Mouse (Mus musculus) midbrain, embryonic 16.5 days (tissue): ENCODE measurements at regions not wholly inside any gene's neighbourhood (a gene's known extent, or its start where the extent isn't known, plus 50 kb on each side); places are given as distances from the start of the nearest gene placed in this dataset.
"Not testable (repeated sequence)": the region's sequence is repeated elsewhere in the genome, so short reads cannot be mapped to it uniquely, and the experiment has no call there.

Source experiments
- ATAC-seq: fragments of 200-750 bp; cut with Nextera tagmentation; 2 replicates; pipeline ENCODE4 v1.8.0; 2017; ENCODE audit warnings: moderate TSS enrichment
- H3K27ac ChIP-seq: fragments of 300-500 bp; sonication (generic); 2 replicates; pipeline ENCODE4 v1.5.1; 2014; ENCODE audit warnings: mild to moderate bottlenecking, low read length, mixed read lengths
- H3K27me3 ChIP-seq: fragments of 300-500 bp; sonication (generic); 2 replicates; pipeline ENCODE4 v1.6.1; 2014; ENCODE audit warnings: low read depth, low read length, mixed read lengths; ENCODE audit not compliant: control insufficient read depth, insufficient read depth
- H3K36me3 ChIP-seq: fragments of 300-500 bp; sonication (generic); 2 replicates; pipeline ENCODE4 v1.6.1; 2014; ENCODE audit warnings: mild to moderate bottlenecking, low read length, moderate library complexity, mixed read lengths; ENCODE audit not compliant: control insufficient read depth, insufficient read depth
- H3K4me1 ChIP-seq: fragments of 300-500 bp; sonication (generic); 2 replicates; pipeline ENCODE4 v1.6.1; 2014; ENCODE audit warnings: mild to moderate bottlenecking, low read length, mixed read lengths; ENCODE audit not compliant: control insufficient read depth, insufficient read depth
- H3K4me2 ChIP-seq: fragments of 300-500 bp; sonication (generic); 2 replicates; pipeline ENCODE4 v1.6.1; 2014; ENCODE audit warnings: mild to moderate bottlenecking, low read length, mixed read lengths
- H3K4me3 ChIP-seq: fragments of 300-500 bp; sonication (generic); 2 replicates; pipeline ENCODE4 v1.5.1; 2014; ENCODE audit warnings: low read depth, mild to moderate bottlenecking, low read length, moderate library complexity, mixed read lengths
- H3K9ac ChIP-seq: fragments of 300-500 bp; sonication (generic); 2 replicates; pipeline ENCODE4 v1.6.1; 2014; ENCODE audit warnings: low read depth, low read length, mixed read lengths
- H3K9me3 ChIP-seq: fragments of 300-500 bp; sonication (generic); replicated peaks from 2 replicates; pipeline ENCODE4 v1.6.1; 2014; ENCODE audit warnings: mild to moderate bottlenecking, low read length, mixed read lengths; ENCODE audit not compliant: control insufficient read depth, poor library complexity, severe bottlenecking
- WGBS: fragments of 180-500 bp; shearing (Covaris S2); extraction: QIAGEN DNeasy Blood & Tissue Kit; methylation state at CpG from one replicate; pipeline ENCODE4 v1.1.7; 2014; 5-methylcytosine and 5-hydroxymethylcytosine counted together

GRCm38 (mm10) chr12:69509180-69509579 lies 73.6 kb downstream of the Vcpkmt start:
- not testable (repeated sequence) for H3K4me3 ChIP-seq, ATAC-seq, H3K9ac ChIP-seq, H3K4me1 ChIP-seq, H3K9me3 ChIP-seq, H3K27ac ChIP-seq, H3K36me3 ChIP-seq, H3K4me2 ChIP-seq, H3K27me3 ChIP-seq
- 82% methylated on average over 1 of the region's 1 CpGs for WGBS

GRCm38 (mm10) chr12:69507906-69508305 lies 74.9 kb downstream of the Vcpkmt start:
- H3K4me2 ChIP-seq: no peak overlapping the region
- H3K4me1 ChIP-seq: no peaks in the 10 kb centered on the region
- no peak overlapping the region for H3K4me3 ChIP-seq
- H3K27ac ChIP-seq: no peak overlapping the region
- no peaks in the 10 kb centered on the region for H3K36me3 ChIP-seq
- 91% methylated on average over 6 of the region's 6 CpGs for WGBS
- no peaks in the 10 kb centered on the region for H3K9me3 ChIP-seq
- no peak overlapping the region for H3K9ac ChIP-seq
- no peaks in the 10 kb centered on the region for H3K27me3 ChIP-seq
- ATAC-seq: no peak

DNA sequence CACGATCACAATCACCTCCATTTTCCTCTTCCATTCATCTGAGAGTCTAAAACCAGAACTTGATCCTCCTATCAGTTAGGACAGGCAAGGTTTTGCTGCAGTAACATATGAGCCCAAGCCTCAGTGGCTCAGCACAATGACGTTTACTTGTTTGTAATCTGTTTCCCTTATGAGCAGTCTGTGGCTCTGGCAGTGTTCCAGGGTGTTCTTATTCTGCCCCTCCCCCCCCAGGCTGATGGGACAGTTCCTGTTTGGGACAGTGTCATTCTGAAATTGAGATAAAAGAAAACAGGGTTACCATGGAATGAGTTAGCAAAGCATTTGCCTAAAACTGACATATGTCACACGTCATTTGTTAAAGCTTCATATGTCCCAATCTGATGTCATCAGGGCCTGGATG lies 75.5 kb downstream of the Vcpkmt start:
- Histone ChIP-seq H3K4me1 (peaks cover 2% of the 10 kb centered on the region; the same call in 1 of the 2 replicates), H3K9me3 (no peaks in the 10 kb centered on the region), H3K9ac (no peak overlapping the region), H3K4me3 (no peak overlapping the region), H3K27ac (no peak overlapping the region), H3K4me2 (no peak overlapping the region), H3K27me3 (no peaks in the 10 kb centered on the region), H3K36me3 (no peaks in the 10 kb centered on the region)
- ATAC-seq: no peak
- WGBS: 74% methylated on average over 3 of the region's 3 CpGs

GRCm38 (mm10) chr12:69502706-69503070 lies 80.1 kb downstream of the Vcpkmt start:
- H3K4me2 ChIP-seq: no peak overlapping the region
- ATAC-seq: peak; percentile 7; the same call in 1 of the 2 replicates
- H3K36me3 ChIP-seq: no peaks in the 10 kb centered on the region
- H3K27ac ChIP-seq: peak overlapping the region; percentile 75
- no peak overlapping the region; the same call in 1 of the 2 replicates for H3K9ac ChIP-seq
- no peaks in the 10 kb centered on the region for H3K27me3 ChIP-seq
- H3K4me3 ChIP-seq: no peak overlapping the region
- WGBS: 80% methylated on average over 6 of the region's 6 CpGs
- peaks cover 12% of the 10 kb centered on the region for H3K4me1 ChIP-seq
- no peaks in the 10 kb centered on the region for H3K9me3 ChIP-seq

DNA sequence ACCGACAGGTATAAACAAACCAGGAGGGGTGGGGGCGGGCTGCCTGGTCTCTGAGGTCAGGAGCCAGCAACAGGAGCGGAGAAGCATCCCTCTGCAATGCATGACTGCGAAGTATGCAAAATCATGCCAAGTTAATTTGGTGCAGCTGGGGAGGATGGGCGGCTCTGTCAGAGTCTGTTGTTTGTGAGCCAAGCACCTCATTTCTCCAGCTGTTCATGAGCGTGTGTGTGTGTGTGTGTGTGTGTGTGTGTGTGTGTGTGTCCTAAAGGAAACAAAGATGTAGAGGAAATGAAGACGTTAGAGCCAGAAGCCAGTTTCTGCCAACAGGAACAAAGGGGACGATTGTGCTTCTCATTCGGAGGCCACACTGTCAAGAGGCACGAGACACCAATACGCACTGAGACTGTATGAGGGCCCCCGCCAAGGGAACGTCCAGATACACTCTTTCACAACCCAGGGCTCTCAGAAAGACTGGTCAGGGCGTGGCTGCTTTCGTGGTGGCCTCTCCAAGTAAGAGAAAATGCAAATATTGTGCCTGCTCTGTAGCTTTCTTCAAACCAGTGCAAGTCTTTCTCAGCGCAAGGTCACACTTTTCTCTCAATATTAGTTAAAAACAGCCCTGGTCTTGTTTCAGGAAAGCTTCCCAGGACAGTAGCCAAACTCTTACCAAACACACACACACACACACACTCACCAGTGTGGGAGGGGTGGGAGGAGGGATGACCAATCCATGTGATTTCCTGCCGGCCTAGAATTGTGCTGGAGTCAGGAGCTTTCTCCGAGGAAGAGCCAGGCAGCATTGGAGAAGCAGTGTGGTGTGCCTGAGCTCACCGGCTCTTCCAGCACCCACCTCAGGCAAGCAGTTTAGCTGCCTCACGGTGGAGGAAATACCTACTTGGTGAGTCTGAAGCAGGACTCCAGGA lies 80.8 kb downstream of the Vcpkmt start:
- no peaks in the 10 kb centered on the region for H3K27me3 ChIP-seq
- peak overlapping the region; percentile 75 for H3K27ac ChIP-seq
- 16% methylated on average over 20 of the region's 20 CpGs for WGBS
- ATAC-seq: peak; percentile 81
- no peak overlapping the region for H3K4me3 ChIP-seq
- H3K4me2 ChIP-seq: peak overlapping the region; percentile 26; the same call in 1 of the 2 replicates
- H3K36me3 ChIP-seq: no peaks in the 10 kb centered on the region
- peaks cover 12% of the 10 kb centered on the region for H3K4me1 ChIP-seq
- H3K9ac ChIP-seq: peak overlapping the region; percentile 23; the same call in 1 of the 2 replicates
- H3K9me3 ChIP-seq: no peaks in the 10 kb centered on the region

DNA sequence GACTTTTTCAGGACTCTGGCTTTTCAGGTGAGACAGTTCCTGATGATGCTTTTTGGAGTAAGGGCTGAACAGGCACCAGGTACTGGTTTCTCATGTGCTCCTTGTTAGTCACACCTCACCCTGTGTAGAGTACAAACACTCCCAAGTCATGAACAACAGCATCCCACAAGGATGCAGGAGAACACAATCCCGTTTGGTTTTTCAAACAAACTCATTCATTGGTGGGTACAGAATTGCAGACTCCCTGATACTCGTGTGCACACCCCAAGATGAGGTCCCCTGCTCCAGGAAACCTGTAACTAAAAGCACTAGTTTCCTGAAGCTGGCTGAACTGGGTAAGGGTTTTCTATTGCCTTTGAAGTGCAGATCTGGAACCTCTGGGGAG lies 81.5 kb downstream of the Vcpkmt start:
- Histone ChIP-seq H3K4me3 (no peak overlapping the region), H3K27me3 (no peaks in the 10 kb centered on the region), H3K27ac (peak overlapping the region; percentile 0; the same call in 1 of the 2 replicates), H3K9ac (no peak overlapping the region), H3K4me1 (peaks cover 12% of the 10 kb centered on the region), H3K36me3 (no peaks in the 10 kb centered on the region), H3K4me2 (0 out of 2 replicates have a peak overlapping the region, but pooled peaks have one; percentile 26), H3K9me3 (no peaks in the 10 kb centered on the region)
- no peak for ATAC-seq
- 41% methylated on average over 2 of the region's 2 CpGs for WGBS

DNA sequence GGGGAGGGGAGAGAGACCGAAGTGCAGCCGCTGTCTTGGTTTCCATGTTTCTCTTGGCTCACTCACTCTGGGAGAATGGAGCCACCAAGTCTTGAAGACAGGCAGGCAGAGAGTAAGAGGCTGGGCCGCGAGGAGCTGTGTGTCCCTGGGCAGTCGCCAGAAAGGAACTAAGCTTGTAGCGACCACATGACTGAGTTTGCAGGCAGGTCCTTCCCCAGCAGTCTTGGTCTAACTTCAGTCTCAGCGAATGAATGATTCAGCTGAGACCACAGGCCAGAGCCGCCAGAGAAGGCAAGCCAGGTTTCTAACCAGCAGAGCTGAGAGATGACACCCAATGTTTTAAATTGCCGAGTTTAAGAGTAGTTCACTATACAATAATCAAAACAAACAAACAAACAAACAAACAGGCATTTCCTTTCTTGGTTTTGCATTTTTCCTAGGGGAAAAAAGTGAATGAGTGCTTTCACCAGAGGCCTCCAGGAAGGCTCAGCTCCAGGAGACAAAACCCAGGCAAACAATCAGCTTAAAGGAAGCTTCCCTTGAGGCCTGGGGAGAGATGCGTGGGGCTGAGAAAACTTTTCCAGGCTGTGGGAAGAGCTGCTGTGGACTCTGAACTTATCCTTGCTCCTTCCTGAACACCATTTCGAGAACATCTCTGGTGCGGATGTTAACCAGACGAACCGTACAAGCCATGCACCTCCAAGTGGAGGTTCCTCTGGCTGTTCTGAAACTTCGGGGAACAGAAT lies 82.1 kb downstream of the Vcpkmt start:
- Histone ChIP-seq H3K9ac (no peak overlapping the region), H3K27ac (peak overlapping the region; percentile 0; the same call in 1 of the 2 replicates), H3K36me3 (no peaks in the 10 kb centered on the region), H3K4me1 (peaks cover 12% of the 10 kb centered on the region), H3K4me2 (no peak overlapping the region), H3K27me3 (no peaks in the 10 kb centered on the region), H3K4me3 (no peak overlapping the region), H3K9me3 (no peaks in the 10 kb centered on the region)
- ATAC-seq: no peak
- WGBS: 70% methylated on average over 15 of the region's 15 CpGs

- 63% methylated on average over 7 of the region's 7 CpGs for WGBS
- Histone ChIP-seq H3K27ac (no peak overlapping the region), H3K27me3 (no peaks in the 10 kb centered on the region), H3K4me2 (no peak overlapping the region), H3K9ac (no peak overlapping the region), H3K4me3 (no peak overlapping the region), H3K36me3 (no peaks in the 10 kb centered on the region), H3K9me3 (no peaks in the 10 kb centered on the region), H3K4me1 (peaks cover 9% of the 10 kb centered on the region)
- ATAC-seq: peak; percentile 79
Measured at GRCm38 (mm10) chr12:69497121-69497520, 85.7 kb downstream of the Vcpkmt start.
